Mouse (Mus musculus) midbrain, embryonic 16.5 days (tissue): ENCODE measurements around the gene Cntn3. TPM values are rescaled to one million over a fixed set of nuclear protein-coding genes. Genes with fewer than 3 reads are reported as not detected.

Experiments used
- ATAC-seq: fragments of 200-750 bp; cut with Nextera tagmentation; 2 replicates; pipeline ENCODE4 v1.8.0; 2017; ENCODE audit warnings: moderate TSS enrichment
- H3K27ac ChIP-seq: fragments of 300-500 bp; sonication (generic); 2 replicates; pipeline ENCODE4 v1.5.1; 2014; ENCODE audit warnings: mild to moderate bottlenecking, low read length, mixed read lengths
- H3K27me3 ChIP-seq: fragments of 300-500 bp; sonication (generic); 2 replicates; pipeline ENCODE4 v1.6.1; 2014; ENCODE audit warnings: low read depth, low read length, mixed read lengths; ENCODE audit not compliant: control insufficient read depth, insufficient read depth
- H3K36me3 ChIP-seq: fragments of 300-500 bp; sonication (generic); 2 replicates; pipeline ENCODE4 v1.6.1; 2014; ENCODE audit warnings: mild to moderate bottlenecking, low read length, moderate library complexity, mixed read lengths; ENCODE audit not compliant: control insufficient read depth, insufficient read depth
- H3K4me1 ChIP-seq: fragments of 300-500 bp; sonication (generic); 2 replicates; pipeline ENCODE4 v1.6.1; 2014; ENCODE audit warnings: mild to moderate bottlenecking, low read length, mixed read lengths; ENCODE audit not compliant: control insufficient read depth, insufficient read depth
- H3K4me2 ChIP-seq: fragments of 300-500 bp; sonication (generic); 2 replicates; pipeline ENCODE4 v1.6.1; 2014; ENCODE audit warnings: mild to moderate bottlenecking, low read length, mixed read lengths
- H3K4me3 ChIP-seq: fragments of 300-500 bp; sonication (generic); 2 replicates; pipeline ENCODE4 v1.5.1; 2014; ENCODE audit warnings: low read depth, mild to moderate bottlenecking, low read length, moderate library complexity, mixed read lengths
- H3K9ac ChIP-seq: fragments of 300-500 bp; sonication (generic); 2 replicates; pipeline ENCODE4 v1.6.1; 2014; ENCODE audit warnings: low read depth, low read length, mixed read lengths
- H3K9me3 ChIP-seq: fragments of 300-500 bp; sonication (generic); replicated peaks from 2 replicates; pipeline ENCODE4 v1.6.1; 2014; ENCODE audit warnings: mild to moderate bottlenecking, low read length, mixed read lengths; ENCODE audit not compliant: control insufficient read depth, poor library complexity, severe bottlenecking
- WGBS: fragments of 180-500 bp; shearing (Covaris S2); extraction: QIAGEN DNeasy Blood & Tissue Kit; methylation state at CpG from one replicate; pipeline ENCODE4 v1.1.7; 2014; 5-methylcytosine and 5-hydroxymethylcytosine counted together
- polyA plus RNA-seq: library from polyadenylated mRNA; unstranded; fragments of >200 nt; fragmentation: Nextera tagmentation; extraction: Ambion mirVana; gene quantifications from 2 replicates; pipeline ENCODE4 v1.2.1, GENCODE M21; 2015

Gene Cntn3
- polyA plus RNA-seq, 1 experiment from 2014 or later, result 5.6 TPM

DNA sequence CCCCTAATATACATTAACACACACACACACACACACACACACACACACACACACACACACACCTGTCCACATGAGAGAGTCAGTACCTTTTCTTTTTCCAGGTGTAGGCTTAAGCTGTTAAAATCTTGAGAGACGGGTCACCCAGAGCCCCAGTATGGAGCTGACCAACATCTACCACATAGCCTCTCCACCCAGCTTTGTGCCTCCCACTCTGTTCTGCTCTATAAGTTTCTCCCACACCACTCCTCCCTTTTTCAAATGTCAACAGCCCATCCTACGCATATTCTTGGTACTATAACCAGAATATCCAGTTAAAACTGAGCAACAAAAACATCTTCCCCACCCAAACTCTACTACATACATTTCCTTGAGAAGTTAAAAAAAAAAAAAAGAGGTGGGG, 49.9 kb downstream of the Cntn3 start:
- H3K9me3 ChIP-seq, result no peaks in the 10 kb centered on the region
- 95% methylated on average over 2 of the region's 2 CpGs for WGBS
- H3K27me3 ChIP-seq, result no peaks in the 10 kb centered on the region

DNA sequence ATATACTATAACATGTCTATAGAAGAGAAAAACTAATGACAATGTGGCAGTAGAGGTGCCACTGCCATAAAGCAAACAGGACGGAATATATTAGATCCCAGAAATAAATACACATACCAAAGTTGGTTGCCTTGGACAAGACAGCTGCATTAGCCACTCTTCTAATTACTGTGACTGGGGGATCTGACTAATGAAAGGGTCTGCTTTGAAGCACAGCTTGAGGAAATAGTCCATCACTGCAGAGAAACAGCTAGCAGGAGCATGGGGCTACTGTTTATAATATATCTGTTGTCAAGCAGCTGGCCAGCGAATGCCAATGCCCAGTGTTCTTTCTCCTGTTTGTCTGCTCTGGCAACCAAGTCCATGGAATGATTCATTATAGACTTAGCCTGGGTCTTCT, 51.9 kb downstream of the Cntn3 start:
- ATAC-seq, result no peak
- no peak overlapping the region for H3K4me2 ChIP-seq
- no peak overlapping the region for H3K9ac ChIP-seq
- H3K4me3 ChIP-seq, result no peak overlapping the region
- H3K27ac ChIP-seq, result no peak overlapping the region
- no peaks in the 10 kb centered on the region for H3K9me3 ChIP-seq
- H3K4me1 ChIP-seq, result no peaks in the 10 kb centered on the region
- H3K27me3 ChIP-seq, result no peaks in the 10 kb centered on the region
- no peaks in the 10 kb centered on the region for H3K36me3 ChIP-seq
- 70% methylated on average over 2 of the region's 2 CpGs for WGBS

More for the DNA sequence above, 49.9 kb downstream of the Cntn3 start:
- Histone ChIP-seq H3K4me3 (no peak overlapping the region), H3K9ac (no peak overlapping the region), H3K36me3 (no peaks in the 10 kb centered on the region), H3K27ac (no peak overlapping the region), H3K4me2 (no peak overlapping the region), H3K4me1 (no peaks in the 10 kb centered on the region)
- no peak for ATAC-seq

GRCm38 (mm10) chr6:102515231-102515630, 57.7 kb downstream of the Cntn3 start:
- H3K27ac ChIP-seq, result no peak overlapping the region
- no peaks in the 10 kb centered on the region for H3K4me1 ChIP-seq
- no peak overlapping the region for H3K4me3 ChIP-seq
- H3K36me3 ChIP-seq, result no peaks in the 10 kb centered on the region
- H3K4me2 ChIP-seq, result no peak overlapping the region
- 73% methylated on average over 2 of the region's 2 CpGs for WGBS
- no peaks in the 10 kb centered on the region for H3K27me3 ChIP-seq
- no peaks in the 10 kb centered on the region for H3K9me3 ChIP-seq
- no peak overlapping the region for H3K9ac ChIP-seq
- ATAC-seq, result no peak

DNA sequence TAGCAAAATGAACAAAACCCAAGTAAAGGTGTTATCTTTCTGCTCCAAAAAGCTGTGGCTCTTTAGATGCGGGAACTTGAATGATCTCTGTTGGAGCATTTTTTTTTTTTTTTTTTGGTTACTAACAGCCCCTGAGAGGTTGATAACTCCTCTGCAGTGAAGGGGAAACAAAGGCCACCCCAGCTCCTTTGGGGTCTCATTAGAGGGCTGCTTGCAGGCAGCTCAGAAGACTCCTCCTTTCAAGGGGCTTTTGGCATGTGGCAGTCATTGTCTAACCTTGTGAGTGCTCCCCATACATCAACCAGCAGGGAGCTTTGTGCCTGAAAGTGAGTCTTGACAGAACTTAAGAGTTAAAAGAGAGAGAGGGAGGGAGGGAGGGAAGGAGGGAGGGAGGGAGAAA, 60.8 kb downstream of the Cntn3 start:
- H3K4me2 ChIP-seq, result no peak overlapping the region
- H3K27me3 ChIP-seq, result no peaks in the 10 kb centered on the region
- ATAC-seq, result peak; percentile 56; the same call in 1 of the 2 replicates
- H3K27ac ChIP-seq, result no peak overlapping the region
- H3K9me3 ChIP-seq, result no peaks in the 10 kb centered on the region
- no peak overlapping the region for H3K9ac ChIP-seq
- WGBS, result 25% methylated on average over 1 of the region's 1 CpGs
- no peaks in the 10 kb centered on the region for H3K36me3 ChIP-seq
- no peak overlapping the region for H3K4me3 ChIP-seq
- H3K4me1 ChIP-seq, result no peaks in the 10 kb centered on the region

GRCm38 (mm10) chr6:102485509-102485908, 87.4 kb downstream of the Cntn3 start:
- Histone ChIP-seq H3K4me3 (no peak overlapping the region), H3K27me3 (no peaks in the 10 kb centered on the region), H3K4me1 (no peaks in the 10 kb centered on the region), H3K9me3 (no peaks in the 10 kb centered on the region), H3K27ac (no peak overlapping the region), H3K36me3 (no peaks in the 10 kb centered on the region), H3K9ac (no peak overlapping the region), H3K4me2 (no peak overlapping the region)
- ATAC-seq, result no peak; the same call in 1 of the 2 replicates

DNA sequence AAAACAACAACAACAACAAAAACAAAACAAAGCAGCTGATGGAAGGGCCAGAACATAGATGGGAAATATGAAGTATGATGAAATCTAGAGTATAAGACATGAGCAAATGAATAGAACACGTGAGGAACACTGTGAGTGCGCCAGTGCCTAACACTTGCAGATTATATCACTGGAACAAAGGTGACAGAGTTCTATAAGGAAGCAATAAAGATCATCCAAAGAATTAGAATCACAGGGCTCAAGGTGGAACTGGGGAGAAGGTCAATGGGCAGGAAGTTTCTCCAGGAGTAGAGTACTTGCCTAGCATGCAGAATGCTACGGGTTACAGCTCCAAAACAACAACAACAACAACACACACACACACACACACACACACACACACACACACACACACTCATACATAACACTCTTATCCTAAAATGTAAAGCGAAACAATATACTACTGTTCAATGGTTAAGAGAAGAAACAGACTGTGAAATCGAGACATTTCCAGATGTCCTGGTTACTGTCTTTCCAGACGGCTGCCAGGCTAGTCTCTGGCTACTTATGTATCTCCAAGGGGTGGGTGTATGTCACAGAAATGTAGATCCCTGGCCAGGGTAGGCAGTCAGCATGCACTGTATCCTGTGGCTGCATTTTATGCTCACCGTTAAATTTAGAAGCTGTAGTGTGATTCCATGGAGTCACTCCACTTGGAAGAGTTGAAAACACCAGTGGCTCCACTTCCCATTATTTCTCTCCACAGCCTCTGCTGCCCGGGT, 94.4 kb downstream of the Cntn3 start:
- H3K4me2 ChIP-seq, result no peak overlapping the region
- no peaks in the 10 kb centered on the region for H3K4me1 ChIP-seq
- H3K27me3 ChIP-seq, result no peaks in the 10 kb centered on the region
- no peak for ATAC-seq
- H3K4me3 ChIP-seq, result no peak overlapping the region
- WGBS, result 85% methylated on average over 8 of the region's 8 CpGs
- H3K9me3 ChIP-seq, result no peaks in the 10 kb centered on the region
- no peak overlapping the region for H3K27ac ChIP-seq
- no peaks in the 10 kb centered on the region for H3K36me3 ChIP-seq
- no peak overlapping the region for H3K9ac ChIP-seq

DNA sequence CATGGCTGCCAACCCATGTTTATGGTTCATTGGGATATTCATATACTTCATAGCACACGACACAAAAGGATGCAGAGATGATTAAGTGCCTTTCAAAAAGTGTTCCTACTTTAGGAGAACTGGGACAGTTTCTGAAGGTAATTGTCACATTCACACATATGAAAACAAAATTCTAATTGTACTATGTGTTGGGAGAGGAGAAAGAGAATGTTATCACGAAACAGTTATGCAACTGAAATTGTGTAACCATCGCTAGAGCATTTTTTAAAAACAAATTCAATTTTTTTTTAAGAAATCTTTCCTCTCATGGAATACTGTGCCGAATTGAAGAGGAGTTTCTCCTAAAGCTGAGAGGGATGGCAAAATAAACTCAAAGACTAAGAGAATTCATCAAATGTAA, 134.5 kb downstream of the Cntn3 start:
- H3K36me3 ChIP-seq, result no peaks in the 10 kb centered on the region
- no peaks in the 10 kb centered on the region for H3K9me3 ChIP-seq
- ATAC-seq, result no peak
- no peak overlapping the region for H3K4me3 ChIP-seq
- no peak overlapping the region for H3K4me2 ChIP-seq
- no peaks in the 10 kb centered on the region for H3K27me3 ChIP-seq
- no peak overlapping the region for H3K27ac ChIP-seq
- H3K4me1 ChIP-seq, result no peaks in the 10 kb centered on the region
- WGBS, result 90% methylated on average over 4 of the region's 4 CpGs
- no peak overlapping the region for H3K9ac ChIP-seq

- Histone ChIP-seq H3K27me3 (no peaks in the 10 kb centered on the region), H3K9me3 (no peaks in the 10 kb centered on the region), H3K36me3 (no peaks in the 10 kb centered on the region), H3K9ac (no peak overlapping the region), H3K4me2 (no peak overlapping the region), H3K4me3 (no peak overlapping the region), H3K4me1 (no peaks in the 10 kb centered on the region), H3K27ac (no peak overlapping the region)
- WGBS, result 96% methylated on average over 1 of the region's 1 CpGs
- ATAC-seq, result no peak
Measured at GRCm38 (mm10) chr6:102427549-102427948, 145.4 kb downstream of the Cntn3 start.

DNA sequence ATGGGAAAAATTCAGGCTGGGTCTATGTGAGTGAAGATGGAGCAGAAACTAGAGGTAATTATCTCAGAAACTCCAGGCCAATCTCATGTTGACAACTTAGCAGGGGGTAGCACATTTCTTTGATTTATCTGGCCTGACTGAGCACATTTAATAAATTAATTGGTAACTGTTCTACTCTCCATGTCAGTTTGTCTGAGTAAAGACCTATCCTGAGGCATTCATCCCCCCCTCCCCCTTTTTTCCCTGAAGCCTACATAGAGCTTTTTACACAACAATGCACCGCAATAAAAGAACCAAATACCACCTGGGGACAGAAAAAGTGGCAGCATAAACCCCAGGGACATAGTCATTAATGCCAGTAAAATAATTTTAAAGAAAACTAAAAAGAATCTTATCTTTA, 151.1 kb downstream of the Cntn3 start:
- H3K4me1 ChIP-seq, result no peaks in the 10 kb centered on the region
- no peak overlapping the region for H3K4me2 ChIP-seq
- WGBS, result 15% methylated on average over 1 of the region's 1 CpGs
- H3K27ac ChIP-seq, result no peak overlapping the region
- H3K9me3 ChIP-seq, result no peaks in the 10 kb centered on the region
- H3K9ac ChIP-seq, result no peak overlapping the region
- no peak for ATAC-seq
- no peak overlapping the region for H3K4me3 ChIP-seq
- H3K27me3 ChIP-seq, result no peaks in the 10 kb centered on the region
- no peaks in the 10 kb centered on the region for H3K36me3 ChIP-seq
